Mouse (Mus musculus): ENCODE results near the gene Fcrla. TPM values are rescaled to one million over a fixed set of nuclear protein-coding genes. Genes with fewer than 3 reads are reported as not detected.

The Fcrla gene
- total RNA-seq, 1 experiment = not detected

DNA sequence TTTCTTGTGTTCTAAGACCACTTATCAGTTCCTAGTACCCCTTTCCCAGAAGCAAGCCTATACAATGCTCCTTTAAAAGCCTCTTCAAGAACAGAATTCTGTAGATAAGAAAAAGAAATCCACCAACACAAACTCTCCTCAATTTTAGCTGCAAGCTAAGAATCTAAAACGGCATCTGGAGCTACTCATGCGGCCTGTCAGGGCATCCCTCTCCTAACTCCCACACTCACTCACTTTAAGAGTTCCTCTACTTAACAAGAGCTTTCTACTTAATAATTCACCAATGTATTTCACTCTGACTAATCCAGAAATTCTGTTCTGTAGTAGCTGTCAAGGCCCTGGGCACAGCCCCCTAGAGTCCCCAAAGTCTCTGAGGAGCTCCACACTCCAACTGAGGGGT, 35.7 kb downstream of the Fcrla start:
- DNase-seq (ENCODE audit: low read depth, low spot score) = no peak
- Histone ChIP-seq H3K9ac (ENCODE audit: insufficient read depth, low read depth, low read length, poor library complexity, severe bottlenecking) (no peak overlapping the region), H3K9me3 (ENCODE audit: control insufficient read depth, insufficient read depth, low read depth, low read length) (no peaks in the 10 kb centered on the region), H3K27ac (ENCODE audit: insufficient read depth, low read depth, low read length, poor library complexity, severe bottlenecking) (peak overlapping the region; percentile 72; the same call in 1 of the 2 replicates), H3K4me1 (ENCODE audit: control insufficient read depth in 2 of 2, insufficient read depth in 2 of 2, low read length in 2 of 2, poor library complexity in 1 of 2) (peaks cover 3 to 14% of the 10 kb centered on the region in 2 experiments; a peak in 3 of 4 replicates), H3K4me3 (ENCODE audit: insufficient read depth in 1 of 2, low read depth in 1 of 2, low read length in 2 of 2, poor library complexity in 1 of 2, severe bottlenecking in 1 of 2) (no peak overlapping the region), H3K36me3 (ENCODE audit: control insufficient read depth, insufficient read depth, low read length, poor library complexity, severe bottlenecking) (no peaks in the 10 kb centered on the region)
- TF ChIP-seq ZNF384 (IDR thresholded peaks at IDR 0.05; ENCODE audit: low read depth, low read length) = no peak
- in situ Hi-C loops (cut with MboI; ENCODE audit: low sequenced_read_pairs in 2 of 2, unreplicated experiment in 2 of 2) = loop anchor here (25.0 kb wide), 2 partner anchors 96 to 346 kb away; partner anchors contain the start of genes Apoa2 (in 1 of the 2), Fcer1g (in 1 of the 2) and Fcgr2b (in 1 of the 2)

DNA sequence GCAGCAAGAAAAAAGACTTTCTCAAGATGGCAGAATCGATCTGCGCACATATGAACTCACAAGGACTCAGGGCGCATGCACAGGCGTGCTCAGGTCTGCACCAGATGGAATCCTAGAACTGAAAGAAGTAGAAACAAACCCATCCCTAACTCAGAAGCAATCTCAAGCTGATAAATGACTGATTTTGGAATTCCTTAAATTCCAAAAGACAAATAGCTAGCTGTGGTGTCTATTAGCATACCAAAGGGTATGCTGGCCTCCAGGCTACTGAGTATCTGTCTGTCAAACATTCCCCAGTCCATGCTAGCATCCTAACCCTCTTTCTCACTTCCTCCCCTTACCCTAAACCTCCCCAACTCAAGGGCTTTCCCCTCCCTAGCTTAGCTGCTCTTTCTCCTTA, 38.1 kb downstream of the Fcrla start:
- no peaks in the 10 kb centered on the region for H3K36me3 ChIP-seq (ENCODE audit: control insufficient read depth, insufficient read depth, low read length, poor library complexity, severe bottlenecking)
- H3K9ac ChIP-seq (ENCODE audit: insufficient read depth, low read depth, low read length, poor library complexity, severe bottlenecking) = no peak overlapping the region; the same call in 1 of the 2 replicates
- H3K9me3 ChIP-seq (ENCODE audit: control insufficient read depth, insufficient read depth, low read depth, low read length) = no peaks in the 10 kb centered on the region
- no peak overlapping the region; a peak in 1 of 4 replicates for H3K4me3 ChIP-seq (ENCODE audit: insufficient read depth in 1 of 2, low read depth in 1 of 2, low read length in 2 of 2, poor library complexity in 1 of 2, severe bottlenecking in 1 of 2)
- in situ Hi-C loops (cut with MboI; ENCODE audit: low sequenced_read_pairs in 2 of 2, unreplicated experiment in 2 of 2) = loop anchor here (25.0 kb wide), 2 partner anchors 98 to 348 kb away; partner anchors contain the start of genes Apoa2 (in 1 of the 2), Fcer1g (in 1 of the 2) and Fcgr2b (in 1 of the 2)
- peaks cover 5 to 12% of the 10 kb centered on the region in 2 experiments; a peak in 3 of 4 replicates for H3K4me1 ChIP-seq (ENCODE audit: control insufficient read depth in 2 of 2, insufficient read depth in 2 of 2, low read length in 2 of 2, poor library complexity in 1 of 2)
- H3K27ac ChIP-seq (ENCODE audit: insufficient read depth, low read depth, low read length, poor library complexity, severe bottlenecking) = peak overlapping the region; percentile 69; the same call in 1 of the 2 replicates
- TF ChIP-seq ZNF384 (IDR thresholded peaks at IDR 0.05; ENCODE audit: low read depth, low read length) (no peak), MAFK (IDR thresholded peaks at IDR 0.05; ENCODE audit: insufficient read depth, low read depth, low read length) (no peak), HCFC1 (IDR thresholded peaks at IDR 0.05; ENCODE audit: borderline replicate concordance, insufficient read depth, low read length) (no peak), ZC3H11A (IDR thresholded peaks at IDR 0.05; ENCODE audit: borderline replicate concordance, low read depth, low read length) (no peak), CHD2 (IDR thresholded peaks at IDR 0.05; ENCODE audit: low read depth, low read length) (no peak; the same call in 1 of the 2 replicates)
- DNase-seq (ENCODE audit: low read depth, low spot score) = peak; percentile 51

DNA sequence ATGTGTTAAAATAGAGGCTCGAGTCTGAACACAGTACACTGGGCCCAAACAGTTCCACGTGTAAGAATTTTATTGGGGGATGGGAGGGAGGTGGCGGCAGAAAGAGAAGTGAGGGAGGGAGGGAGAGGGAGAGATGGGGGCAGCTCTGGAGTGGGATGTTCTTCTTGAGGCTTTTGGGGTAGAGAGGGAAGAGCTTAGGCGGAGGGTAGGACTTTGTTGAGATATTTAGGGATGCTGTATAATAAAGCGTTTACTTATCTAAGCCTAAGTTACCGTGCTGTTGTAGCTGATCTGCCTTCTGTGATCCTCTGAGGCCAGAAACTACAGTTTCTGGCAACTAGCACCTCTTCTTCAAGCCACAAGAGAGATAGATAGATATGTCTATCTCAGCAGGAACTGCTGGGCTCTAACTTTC, 41.3 kb downstream of the Fcrla start:
- Histone ChIP-seq H3K27ac (ENCODE audit: insufficient read depth, low read depth, low read length, poor library complexity, severe bottlenecking) (no peak overlapping the region), H3K36me3 (ENCODE audit: control insufficient read depth, insufficient read depth, low read length, poor library complexity, severe bottlenecking) (no peaks in the 10 kb centered on the region), H3K9ac (ENCODE audit: insufficient read depth, low read depth, low read length, poor library complexity, severe bottlenecking) (no peak overlapping the region), H3K9me3 (ENCODE audit: control insufficient read depth, insufficient read depth, low read depth, low read length) (no peaks in the 10 kb centered on the region), H3K4me1 (ENCODE audit: control insufficient read depth in 2 of 2, insufficient read depth in 2 of 2, low read length in 2 of 2, poor library complexity in 1 of 2) (peaks cover 7 to 8% of the 10 kb centered on the region in 2 experiments), H3K4me3 (ENCODE audit: insufficient read depth in 1 of 2, low read depth in 1 of 2, low read length in 2 of 2, poor library complexity in 1 of 2, severe bottlenecking in 1 of 2) (no peak overlapping the region)
- TF ChIP-seq ZC3H11A (IDR thresholded peaks at IDR 0.05; ENCODE audit: borderline replicate concordance, low read depth, low read length) = no peak
- TF ChIP-seq CHD2 (IDR thresholded peaks at IDR 0.05; ENCODE audit: low read depth, low read length) = no peak
- TF ChIP-seq ZNF384 (IDR thresholded peaks at IDR 0.05; ENCODE audit: low read depth, low read length) = no peak
- no peak for TF ChIP-seq HCFC1 (IDR thresholded peaks at IDR 0.05; ENCODE audit: borderline replicate concordance, insufficient read depth, low read length)
- no peak for TF ChIP-seq MAFK (IDR thresholded peaks at IDR 0.05; ENCODE audit: insufficient read depth, low read depth, low read length)
- in situ Hi-C loops (cut with MboI; ENCODE audit: low sequenced_read_pairs in 2 of 2, unreplicated experiment in 2 of 2) = loop anchor here (25.0 kb wide), 2 partner anchors 101 to 351 kb away; partner anchors contain the start of genes Apoa2 (in 1 of the 2), Fcer1g (in 1 of the 2) and Fcgr2b (in 1 of the 2)
- no peak for DNase-seq (ENCODE audit: low read depth, low spot score)

DNA sequence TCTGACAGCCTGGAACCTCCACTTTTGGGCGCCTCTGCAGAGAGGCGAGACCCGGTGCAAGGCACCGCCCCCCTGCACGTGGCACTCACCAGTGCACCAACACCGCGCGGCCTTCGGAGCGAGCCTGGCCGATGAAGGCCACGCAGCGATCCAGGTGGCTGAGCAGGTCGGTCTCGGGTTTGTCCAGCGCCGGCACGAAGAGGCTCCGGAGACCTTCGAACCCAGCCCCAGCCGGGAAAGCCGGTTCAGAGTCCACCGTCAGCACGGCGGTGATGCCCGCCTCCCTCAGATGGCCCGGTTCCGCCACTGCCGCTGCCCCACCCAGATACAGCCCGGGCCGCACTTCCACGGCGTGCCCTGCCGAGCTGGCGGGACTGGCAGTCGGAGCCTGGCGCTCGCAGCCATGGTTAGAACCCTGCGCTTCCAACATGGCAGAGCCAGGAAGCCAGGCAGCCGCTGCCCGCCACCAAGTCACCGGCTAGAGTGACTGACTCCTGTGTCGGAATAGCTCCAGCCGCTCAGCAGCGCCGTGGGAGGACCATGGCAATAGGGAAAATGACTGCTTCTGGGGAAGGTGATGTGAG, 42.3 kb downstream of the Fcrla start, which contains the start of the genes Gm26620 and Dusp12:
Gene Gm26620 (plus strand): TSS at position 88 of the 584 bp plus-strand sequence.
Gene Dusp12 (minus strand): TSS at position 563 of the 584 bp plus-strand sequence.
- H3K9me3 ChIP-seq (ENCODE audit: control insufficient read depth, insufficient read depth, low read depth, low read length) = no peaks in the 10 kb centered on the region
- H3K4me3 ChIP-seq (ENCODE audit: insufficient read depth in 1 of 2, low read depth in 1 of 2, low read length in 2 of 2, poor library complexity in 1 of 2, severe bottlenecking in 1 of 2) = peak within 1 kb of the TSS; percentile 95 to 98
- DNase-seq (ENCODE audit: low read depth, low spot score) = peak; percentile 80
- H3K9ac ChIP-seq (ENCODE audit: insufficient read depth, low read depth, low read length, poor library complexity, severe bottlenecking) = peak within 1 kb of the TSS; percentile 96
- peak within 1 kb of the TSS; percentile 45; the same call in 1 of the 2 replicates for H3K27ac ChIP-seq (ENCODE audit: insufficient read depth, low read depth, low read length, poor library complexity, severe bottlenecking)
- H3K36me3 ChIP-seq (ENCODE audit: control insufficient read depth, insufficient read depth, low read length, poor library complexity, severe bottlenecking) = peaks cover 2% of the 10 kb centered on the region
- in situ Hi-C loops (cut with MboI; ENCODE audit: low sequenced_read_pairs in 2 of 2, unreplicated experiment in 2 of 2) = loop anchor here (25.0 kb wide), 2 partner anchors 102 to 352 kb away; partner anchors contain the start of genes Apoa2 (in 1 of the 2), Fcer1g (in 1 of the 2) and Fcgr2b (in 1 of the 2)
- TF ChIP-seq HCFC1 (IDR thresholded peaks at IDR 0.05; ENCODE audit: borderline replicate concordance, insufficient read depth, low read length) = 0 out of 2 replicates have a peak, but pooled peaks have one; percentile 39
- no peak for TF ChIP-seq ZNF384 (IDR thresholded peaks at IDR 0.05; ENCODE audit: low read depth, low read length)
- peaks cover 3 to 4% of the 10 kb centered on the region in 2 experiments; a peak in 3 of 4 replicates for H3K4me1 ChIP-seq (ENCODE audit: control insufficient read depth in 2 of 2, insufficient read depth in 2 of 2, low read length in 2 of 2, poor library complexity in 1 of 2)

Data from ES-E14 (cell line).